Mouse (Mus musculus) thymus, adult 2 months (tissue): ENCODE measurements at regions not wholly inside any gene's neighbourhood (a gene's known extent, or its start where the extent isn't known, plus 50 kb on each side); places are given as distances from the start of the nearest gene placed in this dataset.

Experiments
- CTCF ChIP-seq: fragments of 200-500 bp; IDR thresholded peaks from 2 replicates; pipeline ENCODE4 v1.5.1; 2012; ENCODE audit warnings: mild to moderate bottlenecking, control low read depth, low read length, moderate library complexity, borderline replicate concordance; ENCODE audit not compliant: control insufficient read depth, poor library complexity, insufficient read depth; ENCODE audit errors: extremely low read depth
- POLR2A ChIP-seq: fragments of 200-500 bp; IDR thresholded peaks from 2 replicates; pipeline ENCODE4 v1.6.1; 2012; ENCODE audit warnings: mild to moderate bottlenecking, low read length, control low read depth, moderate library complexity; ENCODE audit not compliant: control insufficient read depth, poor library complexity, insufficient read depth; ENCODE audit errors: extremely low read depth

- TF ChIP-seq CTCF (no peak), POLR2A (no peak)
Measured at GRCm38 (mm10) chr14:24969584-24969983, 482.7 kb downstream of the Rps24 start.
